Comparison of ENCODE assay signal across 19 mouse cellular contexts in genomic region chr1:191086304-191086878, GRCm38 (mm10). TPM values are rescaled to one million over a fixed set of nuclear protein-coding genes. Genes with fewer than 3 reads are reported as not detected.
DNase-seq lines count a peak whose midpoint lies in the region; ATAC-seq and TF ChIP-seq lines count a peak whose summit lies in the region.
"Had no signal": no experiment of that assay in that cellular context is flagged by ENCODE, and none has a peak within 500 bp of the region (broad histone marks: within the 10 kb centered on the region; RNA-seq: fewer than 3 reads in every experiment).

No protein-coding gene starts in this region.

- no peaks in the 10 kb centered on the region for H3K9me3 ChIP-seq in liver, embryonic 15.5 days (replicated peaks)
- no peaks in the 10 kb centered on the region for H3K9me3 ChIP-seq in stomach, postnatal 0 days (ENCODE audit: control insufficient read depth, low read length)
- H3K9me3 ChIP-seq: hindbrain, embryonic 15.5 days; intestine, embryonic 15.5 days; limb, embryonic 10.5 days; liver, embryonic 13.5 days had no signal

- ATAC-seq in liver, embryonic 15.5 days (ENCODE audit: insufficient read depth): no peak
- ATAC-seq in stomach, postnatal 0 days (ENCODE audit: low FRiP score, low TSS enrichment): no peak
- ATAC-seq: intestine, embryonic 15.5 days had no signal

- no peak for TF ChIP-seq EP300 in stomach, postnatal 0 days (optimal IDR thresholded peaks at IDR 0.05)

- TF ChIP-seq POLR2A in lung, adult 2 months (IDR thresholded peaks at IDR 0.05; ENCODE audit: borderline replicate concordance, extremely low read depth, low read depth, low read length): no peak
- TF ChIP-seq POLR2A in bone marrow macrophage, adult 2 months (IDR thresholded peaks at IDR 0.05; ENCODE audit: borderline replicate concordance, low read depth, low read length): no peak

- H3K36me3 ChIP-seq in liver, embryonic 15.5 days (replicated peaks): peaks cover 45% of the 10 kb centered on the region
- peaks cover 3% of the 10 kb centered on the region; the same call in 1 of the 2 replicates for H3K36me3 ChIP-seq in stomach, postnatal 0 days (ENCODE audit: control insufficient read depth, insufficient read depth, low read length)
- H3K36me3 ChIP-seq: hindbrain, embryonic 15.5 days had no signal

- H3K4me2 ChIP-seq in liver, embryonic 15.5 days: no peak overlapping the region
- H3K4me2 ChIP-seq in stomach, postnatal 0 days (replicated peaks; ENCODE audit: low read depth): no peak overlapping the region
- H3K4me2 ChIP-seq: hindbrain, embryonic 15.5 days; intestine, embryonic 15.5 days; liver, embryonic 13.5 days had no signal

- no peak for TF ChIP-seq CTCF in lung, adult 2 months (IDR thresholded peaks at IDR 0.05; ENCODE audit: insufficient read depth, low read length)
- TF ChIP-seq CTCF in bone marrow macrophage, adult 2 months (IDR thresholded peaks at IDR 0.05; ENCODE audit: low read depth, low read length): no peak
- peak; percentile 41 for TF ChIP-seq CTCF in stomach, postnatal 0 days (IDR thresholded peaks at IDR 0.05; ENCODE audit: low read depth)

- H3K9ac ChIP-seq in liver, embryonic 15.5 days: no peak overlapping the region
- no peak overlapping the region for H3K9ac ChIP-seq in stomach, postnatal 0 days (ENCODE audit: low read length)
- H3K9ac ChIP-seq: hindbrain, embryonic 15.5 days; intestine, embryonic 15.5 days had no signal

- 0 out of 2 replicates have a peak overlapping the region, but pooled peaks have one; percentile 55 for H3K27ac ChIP-seq in liver, embryonic 15.5 days (replicated peaks)
- H3K27ac ChIP-seq in bone marrow macrophage, adult 2 months (ENCODE audit: insufficient read depth, low read depth, low read length): peak overlapping the region; percentile 86
- H3K27ac ChIP-seq in stomach, postnatal 0 days (replicated peaks): no peak overlapping the region
- H3K27ac ChIP-seq: hindbrain, embryonic 15.5 days; intestine, embryonic 15.5 days; limb, embryonic 10.5 days had no signal

- H3K4me1 ChIP-seq in liver, embryonic 15.5 days (replicated peaks): peaks cover 27% of the 10 kb centered on the region
- no peaks in the 10 kb centered on the region for H3K4me1 ChIP-seq in lung, adult 2 months (ENCODE audit: control insufficient read depth, insufficient read depth, low read length)
- H3K4me1 ChIP-seq in bone marrow macrophage, adult 2 months (ENCODE audit: control insufficient read depth, insufficient read depth, low read length): peaks cover 27% of the 10 kb centered on the region
- H3K4me1 ChIP-seq in stomach, postnatal 0 days (replicated peaks; ENCODE audit: control insufficient read depth, insufficient read depth): no peaks in the 10 kb centered on the region
- H3K4me1 ChIP-seq: hindbrain, embryonic 15.5 days; intestine, embryonic 15.5 days had no signal

- 67% methylated on average over 7 of the region's 7 CpGs for WGBS in liver, embryonic 15.5 days (ENCODE audit: insufficient replicate concordance)
- 65% methylated on average over 7 of the region's 7 CpGs for whole genome bisulfite sequencing in lung, adult 2 months
- WGBS in stomach, postnatal 0 days: 81% methylated on average over 7 of the region's 7 CpGs

- no peak for DNase-seq in liver
- DNase-seq in lung, postnatal 10 days: peak; percentile 32
- no peak for DNase-seq in lung, adult 2 months
- DNase-seq in stomach, postnatal 0 days (ENCODE audit: low spot score): no peak
- DNase-seq in heart, adult 11 months: no peak
- DNase-seq: adrenal gland, postnatal 14 days; cerebellum, adult 11-12 months; cerebellum, postnatal 25 days; embryo, embryonic 11 days; heart, postnatal 36 days; liver, embryonic 13.5 days; thymus, postnatal 14 days had no signal

- H3K27me3 ChIP-seq in liver, embryonic 15.5 days: no peaks in the 10 kb centered on the region
- no peaks in the 10 kb centered on the region for H3K27me3 ChIP-seq in stomach, postnatal 0 days (ENCODE audit: control insufficient read depth, insufficient read depth, low read length)
- H3K27me3 ChIP-seq: hindbrain, embryonic 15.5 days; intestine, embryonic 15.5 days had no signal

- H3K4me3 ChIP-seq in liver, embryonic 15.5 days (replicated peaks): no peak overlapping the region
- H3K4me3 ChIP-seq in lung, adult 2 months (replicated peaks; ENCODE audit: extremely low read depth, low read depth, low read length): no peak overlapping the region
- H3K4me3 ChIP-seq in bone marrow macrophage, adult 2 months (ENCODE audit: insufficient read depth, low read length): no peak overlapping the region
- H3K4me3 ChIP-seq in stomach, postnatal 0 days (ENCODE audit: low read depth, low read length): no peak overlapping the region
- H3K4me3 ChIP-seq: hindbrain, embryonic 15.5 days; intestine, embryonic 15.5 days; limb, embryonic 10.5 days; liver, embryonic 13.5 days had no signal

RNA-seq across cellular contexts. Expression of gene Batf3, which starts 11.3 kb away (rescaled TPM):
- polyA plus RNA-seq in liver, embryonic 15.5 days (2015; fragmentation: Nextera tagmentation; extraction: Ambion mirVana): 1.9 and 2.0 TPM in 2 replicates
- 5.1 and 6.1 TPM in 2 replicates for polyA plus RNA-seq in lung, adult 2 months (2012; rRNA removed)
- polyA plus RNA-seq in bone marrow macrophage, adult 2 months (2012; ENCODE audit: insufficient read depth, insufficient read length, missing spikeins): 5.6 and 7.0 TPM in 2 replicates
- 5.0 and 5.7 TPM in 2 replicates for polyA plus RNA-seq in stomach, postnatal 0 days (2015; fragmentation: Nextera tagmentation; extraction: Ambion mirVana)

RNA-seq across cellular contexts. Expression of gene Nsl1, which starts 23.6 kb away (rescaled TPM):
- polyA plus RNA-seq in liver, embryonic 15.5 days (2015; fragmentation: Nextera tagmentation; extraction: Ambion mirVana): 14.3 and 14.6 TPM in 2 replicates
- 0.38 and 0.49 TPM in 2 replicates for polyA plus RNA-seq in lung, adult 2 months (2012; rRNA removed)
- 7.7 and 9.5 TPM in 2 replicates for polyA plus RNA-seq in bone marrow macrophage, adult 2 months (2012; ENCODE audit: insufficient read depth, insufficient read length, missing spikeins)
- polyA plus RNA-seq in stomach, postnatal 0 days (2015; fragmentation: Nextera tagmentation; extraction: Ambion mirVana): 3.5 and 5.2 TPM in 2 replicates

RNA-seq across cellular contexts. Expression of gene Tatdn3, which starts 23.7 kb away (rescaled TPM):
- 5.6 and 6.7 TPM in 2 replicates for polyA plus RNA-seq in liver, embryonic 15.5 days (2015; fragmentation: Nextera tagmentation; extraction: Ambion mirVana)
- polyA plus RNA-seq in lung, adult 2 months (2012; rRNA removed): 3.8 and 6.8 TPM in 2 replicates
- polyA plus RNA-seq in bone marrow macrophage, adult 2 months (2012; ENCODE audit: insufficient read depth, insufficient read length, missing spikeins): 19.0 and 19.1 TPM in 2 replicates
- 8.9 and 11.7 TPM in 2 replicates for polyA plus RNA-seq in stomach, postnatal 0 days (2015; fragmentation: Nextera tagmentation; extraction: Ambion mirVana)

RNA-seq across cellular contexts. Expression of gene Spata45, which starts 50.0 kb away (rescaled TPM):
- polyA plus RNA-seq in liver, embryonic 15.5 days (2015; fragmentation: Nextera tagmentation; extraction: Ambion mirVana): not detected in 2 replicates
- polyA plus RNA-seq in lung, adult 2 months (2012; rRNA removed): not detected in 2 replicates
- polyA plus RNA-seq in bone marrow macrophage, adult 2 months (2012; ENCODE audit: insufficient read depth, insufficient read length, missing spikeins): not detected in 2 replicates
- polyA plus RNA-seq in stomach, postnatal 0 days (2015; fragmentation: Nextera tagmentation; extraction: Ambion mirVana): not detected in 2 replicates
- polyA plus RNA-seq: forebrain, embryonic 11.5 days; heart, embryonic 14.5 days; hindbrain, embryonic 15.5 days; intestine, embryonic 15.5 days; limb, embryonic 10.5 days; liver, embryonic 13.5 days had no signal
